Mouse (Mus musculus) midbrain, embryonic 12.5 days (tissue): ENCODE measurements around the gene Timmdc1. TPM values are rescaled to one million over a fixed set of nuclear protein-coding genes. Genes with fewer than 3 reads are reported as not detected.

Experiments used
- ATAC-seq: fragments of 200-750 bp; cut with Nextera tagmentation; 2 replicates; pipeline ENCODE4 v1.8.0; 2017; ENCODE audit warnings: low read depth, moderate TSS enrichment, moderate library complexity; ENCODE audit not compliant: low FRiP score
- H3K27ac ChIP-seq: fragments of 300-500 bp; sonication (generic); replicated peaks from 2 replicates; pipeline ENCODE4 v1.5.1; 2016; ENCODE audit warnings: mild to moderate bottlenecking
- H3K27me3 ChIP-seq: fragments of 300-500 bp; sonication (generic); 2 replicates; pipeline ENCODE4 v1.6.1; 2016; ENCODE audit warnings: mild to moderate bottlenecking
- H3K36me3 ChIP-seq: fragments of 300-500 bp; sonication (generic); 2 replicates; pipeline ENCODE4 v1.6.1; 2016
- H3K4me1 ChIP-seq: fragments of 300-500 bp; sonication (generic); 2 replicates; pipeline ENCODE4 v1.6.1; 2016
- H3K4me2 ChIP-seq: fragments of 300-500 bp; sonication (generic); replicated peaks from 2 replicates; pipeline ENCODE4 v1.6.1; 2016; ENCODE audit warnings: mild to moderate bottlenecking, moderate library complexity
- H3K4me3 ChIP-seq: fragments of 300-500 bp; sonication (generic); 2 replicates; pipeline ENCODE4 v1.5.1; 2016; ENCODE audit warnings: mild to moderate bottlenecking
- H3K9ac ChIP-seq: fragments of 300-500 bp; sonication (generic); replicated peaks from 2 replicates; pipeline ENCODE4 v1.6.1; 2016; ENCODE audit warnings: mild to moderate bottlenecking, moderate library complexity
- H3K9me3 ChIP-seq: fragments of 300-500 bp; sonication (generic); 2 replicates; pipeline ENCODE4 v1.6.1; 2016; ENCODE audit warnings: mild to moderate bottlenecking
- WGBS: fragments of 180-500 bp; shearing (Covaris S2); methylation state at CpG from one replicate; pipeline ENCODE4 v1.1.7; 2016; 5-methylcytosine and 5-hydroxymethylcytosine counted together
- polyA plus RNA-seq: library from polyadenylated mRNA; unstranded; fragments of >200 nt; fragmentation: Nextera tagmentation; extraction: Ambion mirVana; gene quantifications from 2 replicates; pipeline ENCODE4 v1.2.1, GENCODE M21; 2016

Gene Timmdc1
- 35.2 and 37.0 TPM in 2 replicates for polyA plus RNA-seq

DNA sequence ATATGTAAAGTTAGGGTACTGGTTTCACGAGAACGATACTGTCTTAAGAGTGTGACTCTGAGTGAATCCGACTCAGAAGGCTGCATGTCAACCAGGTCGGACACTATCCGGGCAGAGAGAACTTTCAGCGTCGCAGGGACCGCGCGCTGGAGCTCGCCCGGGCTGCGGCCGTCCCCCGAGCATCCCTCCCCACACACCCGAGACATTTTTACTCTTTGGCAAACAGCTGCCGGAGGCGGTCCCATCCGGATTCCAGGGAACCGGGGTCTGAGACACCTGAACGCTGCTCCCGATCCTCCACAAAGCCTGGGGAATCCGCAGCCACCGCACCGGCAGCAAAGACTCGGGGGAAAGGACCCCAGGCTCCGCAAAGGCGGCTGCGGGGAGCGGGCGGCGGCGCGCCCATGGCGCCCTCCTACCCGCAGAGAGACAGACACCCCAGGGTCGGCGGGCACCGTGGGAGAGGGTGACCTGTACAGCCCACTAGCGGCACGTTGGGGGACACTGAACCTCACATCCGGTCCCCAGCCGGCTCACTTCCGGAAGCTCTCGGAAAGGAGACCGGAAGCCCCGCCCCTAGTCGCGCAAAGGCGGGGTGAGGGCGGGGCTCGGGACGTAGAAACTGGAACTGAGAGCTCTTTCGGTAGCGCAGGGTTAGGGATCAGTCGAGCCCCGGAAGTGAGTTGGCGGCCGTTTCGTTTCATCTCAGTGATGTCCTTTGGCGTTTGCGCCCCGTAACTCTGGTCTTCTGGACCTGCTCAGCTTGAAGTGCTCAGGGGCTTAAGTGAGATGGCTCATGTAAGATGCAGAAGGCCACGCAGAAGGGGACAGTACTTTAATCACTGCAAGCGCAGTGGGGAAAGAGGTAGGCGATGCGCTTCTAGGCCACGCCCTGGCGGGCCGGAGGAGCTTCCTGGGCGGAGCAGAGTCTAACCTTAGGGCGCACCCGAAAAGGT, at the start of gene Timmdc1:
Timmdc1 (minus strand) TSS at position 535 of the 956 bp plus-strand sequence.
- Histone ChIP-seq H3K27ac (peak within 1 kb of the TSS; percentile 94), H3K4me3 (peak within 1 kb of the TSS; percentile 85), H3K4me1 (peaks cover 12% of the 10 kb centered on the region), H3K9me3 (no peaks in the 10 kb centered on the region), H3K9ac (peak within 1 kb of the TSS; percentile 92), H3K36me3 (peaks cover 40% of the 10 kb centered on the region), H3K27me3 (no peaks in the 10 kb centered on the region), H3K4me2 (peak within 1 kb of the TSS; percentile 58)
- under 1% methylated on average over 72 of the region's 73 CpGs for whole genome bisulfite sequencing
- peak; percentile 98 for ATAC-seq

DNA sequence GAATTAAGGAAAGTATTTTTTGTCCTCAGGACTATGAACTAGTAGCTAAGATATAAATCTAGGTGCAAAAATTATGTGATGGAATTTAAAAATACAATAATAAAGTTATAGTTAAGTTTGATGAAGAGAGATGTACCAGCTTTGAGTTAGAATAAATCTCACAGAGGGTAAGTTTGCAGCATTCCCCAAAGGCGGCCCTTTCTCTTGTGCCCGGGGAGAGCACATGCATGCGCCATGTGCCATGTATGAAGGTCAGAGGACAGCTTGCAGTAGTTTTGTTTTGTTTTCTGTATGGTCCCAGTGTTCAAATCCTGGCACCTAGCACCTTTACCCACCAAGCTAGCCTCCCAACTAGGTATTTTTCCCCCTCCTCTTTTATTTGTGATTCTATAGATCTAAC, 49.0 kb upstream of the Timmdc1 start:
- no peaks in the 10 kb centered on the region for H3K4me1 ChIP-seq
- no peak overlapping the region for H3K9ac ChIP-seq
- H3K9me3 ChIP-seq: no peaks in the 10 kb centered on the region
- no peaks in the 10 kb centered on the region for H3K27me3 ChIP-seq
- no peak for ATAC-seq
- no peak overlapping the region for H3K27ac ChIP-seq
- peaks cover 71% of the 10 kb centered on the region for H3K36me3 ChIP-seq
- 96% methylated on average over 3 of the region's 3 CpGs for WGBS
- no peak overlapping the region for H3K4me2 ChIP-seq
- H3K4me3 ChIP-seq: no peak overlapping the region

DNA sequence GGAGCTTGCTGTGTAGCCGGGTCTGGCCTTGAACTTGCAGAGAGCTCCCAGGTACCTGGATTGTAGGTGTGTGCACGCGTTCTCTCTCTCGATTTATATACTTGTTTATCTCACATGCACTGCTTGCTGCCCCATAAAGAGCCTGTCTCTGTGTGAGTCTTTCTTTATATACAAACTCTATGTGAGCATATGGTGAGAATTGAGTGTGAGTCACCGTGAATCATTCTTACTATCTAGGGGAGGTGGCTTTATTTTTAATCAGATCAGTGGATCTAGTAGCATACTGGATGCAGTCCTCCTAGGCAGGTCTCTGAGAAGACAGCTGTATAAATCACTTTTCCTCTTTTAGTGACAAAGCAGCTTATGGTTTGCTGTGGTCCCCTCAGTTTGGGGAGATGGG, 45.7 kb upstream of the Timmdc1 start:
- Histone ChIP-seq H3K4me1 (peaks cover 6% of the 10 kb centered on the region), H3K9me3 (no peaks in the 10 kb centered on the region), H3K36me3 (peaks cover 69% of the 10 kb centered on the region), H3K9ac (no peak overlapping the region), H3K27ac (no peak overlapping the region), H3K4me3 (no peak overlapping the region), H3K27me3 (no peaks in the 10 kb centered on the region), H3K4me2 (no peak overlapping the region)
- WGBS: 96% methylated on average over 5 of the region's 5 CpGs
- no peak for ATAC-seq

DNA sequence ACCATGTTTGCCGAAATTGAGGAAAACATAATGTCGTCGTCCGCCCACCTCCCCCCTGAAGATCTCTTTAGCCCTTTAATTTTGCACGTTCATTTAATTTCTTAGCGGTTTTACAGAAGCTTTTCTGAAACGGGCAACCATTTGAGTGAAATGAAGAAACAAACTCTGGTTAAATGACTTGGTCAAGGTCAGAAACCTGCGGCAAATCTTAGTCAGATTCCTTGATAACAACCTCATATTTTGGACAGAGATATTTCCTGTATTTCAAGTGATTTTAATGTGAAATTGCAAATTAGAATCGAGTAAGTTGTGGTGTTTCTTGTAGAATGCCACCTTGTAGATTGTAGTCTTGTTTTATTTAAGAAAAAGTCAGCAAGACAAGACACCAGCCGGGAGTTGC, 41.1 kb upstream of the Timmdc1 start:
- Histone ChIP-seq H3K36me3 (peaks cover 27% of the 10 kb centered on the region), H3K27ac (no peak overlapping the region), H3K4me1 (peaks cover 6% of the 10 kb centered on the region), H3K27me3 (peaks cover 17% of the 10 kb centered on the region), H3K4me3 (peak overlapping the region; percentile 79), H3K9ac (peak overlapping the region; percentile 80), H3K4me2 (peak overlapping the region; percentile 53), H3K9me3 (no peaks in the 10 kb centered on the region)
- WGBS: 41% methylated on average over 10 of the region's 10 CpGs
- ATAC-seq: no peak

DNA sequence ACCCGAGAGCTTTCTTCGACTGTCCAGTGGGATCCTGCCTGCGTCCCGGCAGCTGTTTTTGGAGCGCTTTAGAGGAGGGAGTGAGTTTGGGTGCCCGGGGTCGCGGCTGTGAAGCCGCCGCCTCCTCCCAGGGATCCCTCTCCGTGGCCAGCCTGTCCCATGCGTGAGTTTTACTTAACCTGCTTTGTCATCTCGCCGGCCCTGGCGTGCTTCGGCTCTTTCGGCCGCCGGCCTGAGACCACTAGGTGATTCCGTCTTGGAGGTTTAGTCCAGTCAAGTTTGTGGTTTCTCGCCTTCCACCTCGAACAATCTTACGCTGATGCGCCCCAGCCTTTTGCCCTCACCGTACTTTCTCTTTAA, 40.5 kb upstream of the Timmdc1 start:
- Histone ChIP-seq H3K9ac (peak overlapping the region; percentile 80), H3K4me3 (peak overlapping the region; percentile 79), H3K36me3 (peaks cover 21% of the 10 kb centered on the region), H3K4me1 (peaks cover 6% of the 10 kb centered on the region), H3K27me3 (peaks cover 17% of the 10 kb centered on the region), H3K27ac (peak overlapping the region; percentile 63), H3K4me2 (peak overlapping the region; percentile 53), H3K9me3 (no peaks in the 10 kb centered on the region)
- under 1% methylated on average over 25 of the region's 25 CpGs for WGBS
- ATAC-seq: peak; percentile 85

DNA sequence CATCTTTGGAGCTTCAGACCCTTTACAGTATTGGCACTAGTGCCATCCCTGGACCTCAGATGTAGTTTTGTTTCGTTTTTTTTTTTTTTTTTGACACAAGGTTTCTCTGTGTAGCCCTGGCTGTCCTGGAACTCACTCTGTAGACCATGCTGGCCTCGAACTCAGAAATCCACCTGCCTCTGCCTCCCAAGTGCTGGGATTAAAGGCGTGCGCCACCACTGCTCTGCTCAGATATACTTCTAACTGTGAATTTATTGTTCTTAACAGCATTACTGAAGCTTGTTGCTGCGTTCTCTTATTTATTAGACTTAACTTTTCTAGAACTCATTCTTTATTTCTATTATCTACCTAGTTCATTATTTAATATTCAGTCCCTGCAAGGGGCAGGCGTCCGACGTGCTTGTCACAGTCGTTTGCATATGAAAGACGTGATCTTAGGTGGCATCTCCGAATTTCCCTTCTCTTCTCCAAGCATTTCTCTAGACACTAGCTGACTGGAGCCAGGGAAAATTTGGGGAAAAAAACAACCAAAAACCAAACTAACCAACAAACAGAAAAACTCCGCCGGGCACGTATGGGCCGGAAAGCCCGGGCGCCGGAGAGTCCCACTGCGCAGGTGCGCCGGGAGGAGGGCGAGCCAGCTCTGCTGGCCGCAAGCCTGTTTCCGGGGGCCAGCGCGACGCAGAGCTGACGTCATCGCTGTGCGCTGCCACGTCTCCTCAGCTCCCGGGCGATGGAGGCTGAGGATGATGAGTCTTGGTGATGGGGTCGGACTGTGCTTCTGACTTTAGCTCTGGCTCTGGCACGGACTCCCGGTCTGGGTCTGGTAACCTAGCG, 39.9 kb upstream of the Timmdc1 start:
- peak overlapping the region; percentile 79 for H3K4me3 ChIP-seq
- H3K36me3 ChIP-seq: peaks cover 18% of the 10 kb centered on the region
- 8% methylated on average over 37 of the region's 37 CpGs for WGBS
- H3K27me3 ChIP-seq: peaks cover 18% of the 10 kb centered on the region
- peak overlapping the region; percentile 73 for H3K27ac ChIP-seq
- H3K4me2 ChIP-seq: peak overlapping the region; percentile 53
- peak overlapping the region; percentile 80 for H3K9ac ChIP-seq
- H3K9me3 ChIP-seq: no peaks in the 10 kb centered on the region
- peaks cover 6% of the 10 kb centered on the region for H3K4me1 ChIP-seq
- ATAC-seq: peak; percentile 98

DNA sequence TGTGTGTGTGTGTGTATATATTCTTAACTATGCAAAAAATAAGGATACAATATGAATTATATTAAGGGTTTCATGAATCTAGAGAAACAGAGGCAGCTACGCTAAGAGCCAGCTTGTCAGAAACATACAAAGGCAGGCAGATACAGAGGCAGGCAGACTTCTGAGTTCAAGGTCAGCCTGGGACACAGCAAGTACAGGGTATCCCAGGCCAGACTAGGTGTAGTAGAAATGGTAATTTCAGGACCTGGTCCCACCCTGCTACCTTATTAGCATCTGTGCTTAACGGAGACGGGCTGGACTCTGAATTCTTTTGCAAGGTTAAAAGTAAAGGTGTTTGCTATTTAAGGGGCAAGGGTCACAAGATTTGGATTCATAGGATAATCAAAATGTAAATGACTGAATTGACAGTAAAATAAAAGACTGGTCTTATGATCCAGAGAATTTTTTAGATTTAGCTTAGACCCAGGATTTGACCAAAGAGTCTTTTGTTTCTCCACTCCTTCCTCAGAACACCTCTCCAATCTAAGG, 35.8 kb upstream of the Timmdc1 start, which contains the start of gene Tmem39a:
Tmem39a (plus strand) TSS at position 478 of the 528 bp plus-strand sequence.
- 0 out of 2 replicates have a peak, but pooled peaks cover under 1% of the 10 kb centered on the region for H3K4me1 ChIP-seq
- no peak for ATAC-seq
- no peaks in the 10 kb centered on the region for H3K36me3 ChIP-seq
- H3K9ac ChIP-seq: no peak within 1 kb of the TSS
- H3K27me3 ChIP-seq: peaks cover 46% of the 10 kb centered on the region
- WGBS: 86% methylated on average over 3 of the region's 3 CpGs
- no peak within 1 kb of the TSS for H3K4me2 ChIP-seq
- no peak within 1 kb of the TSS for H3K4me3 ChIP-seq
- no peak within 1 kb of the TSS for H3K27ac ChIP-seq
- no peaks in the 10 kb centered on the region for H3K9me3 ChIP-seq

DNA sequence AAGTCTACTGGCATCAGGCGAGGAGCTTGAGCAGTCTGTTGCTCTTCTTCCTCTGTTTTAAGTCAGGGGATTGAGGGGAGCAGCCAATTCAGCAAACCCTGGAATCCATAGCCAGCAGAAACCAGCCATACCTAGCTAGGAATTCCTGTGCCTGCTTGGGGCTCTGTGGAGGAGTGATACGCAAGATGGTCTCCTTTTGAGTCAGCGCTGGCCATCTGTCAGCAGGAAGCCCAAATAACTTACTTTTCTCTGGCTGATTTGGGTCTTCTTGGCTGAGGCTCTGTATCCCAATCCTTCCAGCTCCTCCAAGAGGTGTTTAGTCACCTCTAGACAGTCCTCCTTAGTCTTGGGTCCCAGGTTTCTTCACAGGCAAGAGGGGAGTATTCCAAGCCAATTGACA, 33.5 kb upstream of the Timmdc1 start:
- no peak for ATAC-seq
- no peak overlapping the region for H3K4me2 ChIP-seq
- 86% methylated on average over 3 of the region's 3 CpGs for WGBS
- no peaks in the 10 kb centered on the region for H3K9me3 ChIP-seq
- no peak overlapping the region for H3K9ac ChIP-seq
- peaks cover 65% of the 10 kb centered on the region for H3K27me3 ChIP-seq
- H3K4me1 ChIP-seq: no peaks in the 10 kb centered on the region
- H3K27ac ChIP-seq: no peak overlapping the region
- no peak overlapping the region for H3K4me3 ChIP-seq
- H3K36me3 ChIP-seq: no peaks in the 10 kb centered on the region

DNA sequence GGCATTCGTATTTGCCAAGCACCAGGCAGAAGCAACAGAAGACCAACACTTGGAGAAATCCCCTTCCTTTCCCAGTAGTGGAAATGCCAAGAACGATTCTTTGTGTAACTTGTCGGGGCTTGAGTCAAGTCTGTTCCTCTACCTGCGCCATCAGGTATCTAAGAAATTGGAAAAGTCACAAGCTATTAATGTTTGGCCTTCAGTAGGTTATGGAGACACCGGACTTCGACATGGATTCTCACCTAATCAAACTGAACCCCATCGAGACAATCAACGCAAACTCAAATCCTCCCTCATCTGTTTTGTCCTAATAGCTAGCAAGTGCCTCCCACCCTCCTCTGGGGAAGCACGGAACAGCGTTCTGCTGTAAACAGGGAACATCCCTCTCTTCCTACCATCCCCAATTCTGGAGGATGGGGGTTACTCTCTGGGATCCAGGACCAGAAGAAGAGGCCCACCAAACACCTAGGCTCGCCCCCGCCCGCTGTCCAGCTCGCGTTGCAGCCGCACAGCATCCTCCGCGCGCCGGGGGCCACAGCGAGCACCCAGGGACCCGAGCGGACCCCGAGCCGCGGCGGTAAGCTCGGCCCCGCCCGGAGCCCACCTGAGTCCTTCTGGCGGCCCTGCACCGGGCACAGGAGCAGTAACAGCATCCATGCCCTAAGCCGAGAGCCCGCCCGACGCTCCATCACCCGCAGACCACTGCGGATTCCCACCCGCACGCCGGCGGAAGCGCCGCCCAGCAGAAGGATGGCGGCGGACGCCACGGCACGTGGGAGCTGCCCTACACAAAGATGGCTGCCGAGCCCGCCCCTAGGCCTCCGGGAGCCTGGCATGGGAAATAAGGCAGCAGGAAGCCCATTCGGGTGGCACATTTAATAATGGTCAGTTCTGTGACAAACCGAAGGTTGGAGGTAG, 27.3 kb upstream of the Timmdc1 start, which contains the start of gene Poglut1:
Poglut1 (minus strand) TSS at position 780 of the 918 bp plus-strand sequence.
- H3K4me2 ChIP-seq: peak within 1 kb of the TSS; percentile 73
- peak within 1 kb of the TSS; percentile 94 for H3K9ac ChIP-seq
- H3K27ac ChIP-seq: peak within 1 kb of the TSS; percentile 69
- peaks cover 28% of the 10 kb centered on the region for H3K36me3 ChIP-seq
- H3K4me1 ChIP-seq: peaks cover 16% of the 10 kb centered on the region
- ATAC-seq: peak; percentile 95
- peaks cover 24% of the 10 kb centered on the region for H3K27me3 ChIP-seq
- WGBS: 4% methylated on average over 54 of the region's 54 CpGs
- H3K4me3 ChIP-seq: peak within 1 kb of the TSS; percentile 81
- H3K9me3 ChIP-seq: no peaks in the 10 kb centered on the region

DNA sequence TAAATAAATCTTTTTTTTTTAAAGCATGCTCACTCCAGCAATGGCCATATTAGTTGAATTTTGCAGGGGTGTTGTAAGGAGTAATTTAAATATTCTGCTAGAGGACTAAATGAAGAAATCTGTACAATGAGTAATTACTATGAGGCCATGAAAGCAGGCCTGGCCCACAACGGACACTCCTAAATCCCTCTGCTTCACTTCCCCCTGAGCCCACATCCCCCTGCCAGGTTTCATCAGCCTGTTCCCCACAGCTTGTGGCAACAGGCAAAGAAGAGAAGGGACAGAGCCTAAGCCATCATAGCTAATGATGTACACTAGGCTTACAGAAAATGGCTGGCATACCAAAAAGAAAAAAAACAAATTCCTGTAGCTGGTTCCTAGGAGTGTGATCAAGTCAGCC, 25.5 kb upstream of the Timmdc1 start:
- WGBS: 78% methylated on average over 1 of the region's 1 CpGs
- no peak overlapping the region for H3K4me2 ChIP-seq
- H3K27me3 ChIP-seq: peaks cover 16% of the 10 kb centered on the region
- peaks cover 41% of the 10 kb centered on the region for H3K36me3 ChIP-seq
- no peaks in the 10 kb centered on the region for H3K9me3 ChIP-seq
- no peak overlapping the region for H3K4me3 ChIP-seq
- no peak overlapping the region for H3K27ac ChIP-seq
- ATAC-seq: no peak
- peaks cover 16% of the 10 kb centered on the region for H3K4me1 ChIP-seq
- H3K9ac ChIP-seq: no peak overlapping the region
